Mouse (Mus musculus) heart, postnatal 0 days (tissue): ENCODE measurements at regions not wholly inside any gene's neighbourhood (a gene's known extent, or its start where the extent isn't known, plus 50 kb on each side); places are given as distances from the start of the nearest gene placed in this dataset.

Source experiments
- CTCF ChIP-seq: IDR thresholded peaks from 2 replicates; pipeline ENCODE4 v1.5.1; 2016; ENCODE audit warnings: antibody characterized with exemption, control low read depth, low read depth
- EP300 ChIP-seq: IDR thresholded peaks from 2 replicates; pipeline ENCODE4 v1.6.1; 2016; ENCODE audit warnings: antibody characterized with exemption, low read depth

- TF ChIP-seq EP300 (no peak), CTCF (no peak)
Observed at GRCm38 (mm10) chrX:99275536-99275935, 139.6 kb downstream of the Efnb1 start.
